Mouse (Mus musculus) lung, postnatal 0 days (tissue): ENCODE measurements at regions not wholly inside any gene's neighbourhood (a gene's known extent, or its start where the extent isn't known, plus 50 kb on each side); places are given as distances from the start of the nearest gene placed in this dataset.

Experiments
- ATAC-seq: fragments of 200-750 bp; cut with Nextera tagmentation; 2 replicates; pipeline ENCODE4 v1.8.0; 2017; ENCODE audit warnings: moderate library complexity
- DNase-seq: peaks from one replicate; pipeline ENCODE4 v3.0.0-alpha.2; 2016; ENCODE audit warnings: low spot score
- H3K27ac ChIP-seq: fragments of 300-500 bp; sonication (generic); 2 replicates; pipeline ENCODE4 v1.5.1; 2014; ENCODE audit warnings: antibody characterized with exemption, mild to moderate bottlenecking, low read length, mixed read lengths
- H3K27me3 ChIP-seq: fragments of 300-500 bp; sonication (generic); replicated peaks from 2 replicates; pipeline ENCODE4 v1.6.1; 2014; ENCODE audit warnings: low read length, mixed read lengths; ENCODE audit not compliant: insufficient read depth
- H3K36me3 ChIP-seq: fragments of 300-500 bp; sonication (generic); 2 replicates; pipeline ENCODE4 v1.6.1; 2014; ENCODE audit warnings: low read length, mixed read lengths; ENCODE audit not compliant: insufficient read depth
- H3K4me1 ChIP-seq: fragments of 300-500 bp; sonication (generic); 2 replicates; pipeline ENCODE4 v1.6.1; 2014; ENCODE audit warnings: antibody characterized with exemption, low read depth, low read length, mixed read lengths; ENCODE audit not compliant: insufficient read depth
- H3K4me2 ChIP-seq: fragments of 300-500 bp; sonication (generic); replicated peaks from 2 replicates; pipeline ENCODE4 v1.6.1; 2014; ENCODE audit warnings: low read depth, mild to moderate bottlenecking, low read length, moderate library complexity, mixed read lengths
- H3K4me3 ChIP-seq: fragments of 300-500 bp; sonication (generic); 2 replicates; pipeline ENCODE4 v1.5.1; 2014; ENCODE audit warnings: low read depth, low read length
- H3K9ac ChIP-seq: fragments of 300-500 bp; sonication (generic); replicated peaks from 2 replicates; pipeline ENCODE4 v1.6.1; 2014; ENCODE audit warnings: low read depth, mild to moderate bottlenecking
- H3K9me3 ChIP-seq: fragments of 300-500 bp; sonication (generic); 2 replicates; pipeline ENCODE4 v1.6.1; 2016; ENCODE audit warnings: low read length, mixed read lengths
- CTCF ChIP-seq: IDR thresholded peaks from 2 replicates; pipeline ENCODE4 v1.5.1; 2016; ENCODE audit warnings: antibody characterized with exemption, mild to moderate bottlenecking
- EP300 ChIP-seq: IDR thresholded peaks from 2 replicates; pipeline ENCODE4 v1.6.1; 2016; ENCODE audit warnings: antibody characterized with exemption, mild to moderate bottlenecking, control low read depth
- WGBS: fragments of 180-500 bp; shearing (Covaris S2); extraction: QIAGEN DNeasy Blood & Tissue Kit; methylation state at CpG from one replicate; pipeline ENCODE4 v1.1.7; 2014; 5-methylcytosine and 5-hydroxymethylcytosine counted together

- 84% methylated on average over 3 of the region's 3 CpGs for WGBS
- no peak for ATAC-seq
- TF ChIP-seq CTCF: no peak
- TF ChIP-seq EP300: no peak
Measured at GRCm38 (mm10) chr13:98579731-98580130, 57.5 kb downstream of the Tmem174 start.

DNA sequence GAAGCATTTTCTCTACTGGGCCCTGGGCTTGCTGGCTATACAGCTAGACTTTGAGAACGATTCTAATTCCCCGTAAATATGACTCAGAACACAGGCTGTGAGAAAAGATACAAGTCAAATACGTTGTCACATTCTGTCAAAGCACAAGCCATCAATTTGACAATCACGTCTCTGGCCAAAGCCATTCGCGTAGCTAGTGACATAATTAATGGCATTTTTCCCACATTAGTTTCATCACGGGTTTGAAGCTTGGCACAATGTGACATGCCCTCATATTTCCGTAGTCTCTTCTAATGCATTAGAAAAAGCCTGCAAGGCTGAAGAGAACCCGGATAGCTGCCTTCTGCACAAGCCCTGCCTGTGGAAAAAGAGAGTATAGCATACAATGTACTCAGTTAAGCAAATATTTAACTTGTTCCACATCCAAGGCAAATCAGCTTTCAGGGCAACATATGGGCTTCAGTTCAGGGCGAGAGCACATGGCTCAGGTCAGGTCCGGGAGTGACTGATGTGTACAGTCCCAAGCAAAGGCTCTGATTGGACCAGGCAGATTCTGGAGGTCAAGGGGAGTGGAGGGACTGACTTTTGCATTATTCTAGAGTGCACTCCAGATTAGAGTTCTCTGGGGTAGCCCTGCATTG, 58.7 kb downstream of the Tmem174 start:
- Histone ChIP-seq H3K4me3 (no peak overlapping the region), H3K27ac (no peak overlapping the region), H3K4me2 (no peak overlapping the region), H3K36me3 (no peaks in the 10 kb centered on the region), H3K27me3 (peaks cover 8% of the 10 kb centered on the region; the same call in 1 of the 2 replicates), H3K9me3 (no peaks in the 10 kb centered on the region), H3K9ac (no peak overlapping the region), H3K4me1 (no peaks in the 10 kb centered on the region)
- 27% methylated on average over 11 of the region's 11 CpGs for WGBS
- DNase-seq (peak; percentile 51), ATAC-seq (peak; percentile 60)
- TF ChIP-seq CTCF: no peak
- TF ChIP-seq EP300: no peak

More at GRCm38 (mm10) chr13:98579731-98580130, 57.5 kb downstream of the Tmem174 start:
- H3K9me3 ChIP-seq: no peaks in the 10 kb centered on the region
- no peaks in the 10 kb centered on the region for H3K36me3 ChIP-seq
- no peak overlapping the region for H3K4me3 ChIP-seq
- H3K9ac ChIP-seq: no peak overlapping the region
- no peaks in the 10 kb centered on the region for H3K4me1 ChIP-seq
- no peak for DNase-seq
- no peak overlapping the region for H3K4me2 ChIP-seq
- H3K27me3 ChIP-seq: no peaks in the 10 kb centered on the region
- H3K27ac ChIP-seq: no peak overlapping the region

- 69% methylated on average over 3 of the region's 3 CpGs for WGBS
- H3K9ac ChIP-seq: no peak overlapping the region
- no peak overlapping the region for H3K4me3 ChIP-seq
- no peak overlapping the region for H3K4me2 ChIP-seq
- peaks cover 22% of the 10 kb centered on the region; the same call in 1 of the 2 replicates for H3K27me3 ChIP-seq
- no peaks in the 10 kb centered on the region for H3K36me3 ChIP-seq
- no peak overlapping the region for H3K27ac ChIP-seq
- H3K4me1 ChIP-seq: no peaks in the 10 kb centered on the region
- no peak for ATAC-seq
- no peaks in the 10 kb centered on the region for H3K9me3 ChIP-seq
- TF ChIP-seq EP300: no peak
- TF ChIP-seq CTCF: no peak
- no peak for DNase-seq
Measured at GRCm38 (mm10) chr13:98576061-98576460, 61.1 kb downstream of the Tmem174 start.

DNA sequence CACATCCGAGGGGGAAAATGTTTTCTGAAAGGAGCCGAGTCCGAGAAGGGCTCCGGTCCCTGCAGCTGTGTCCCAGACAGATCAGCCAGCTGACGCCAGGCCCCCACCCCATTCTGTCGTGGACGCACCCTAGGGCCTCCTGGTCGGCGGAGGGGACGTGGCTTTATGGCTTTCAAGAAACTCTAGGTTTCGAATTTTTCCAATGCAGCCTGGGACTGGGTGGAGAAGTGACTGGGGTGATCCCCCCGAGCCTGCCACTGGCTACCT, 63.2 kb downstream of the Tmem174 start:
- DNase-seq (no peak), ATAC-seq (no peak)
- H3K4me3 ChIP-seq: no peak overlapping the region
- TF ChIP-seq CTCF (no peak), EP300 (no peak)
- no peaks in the 10 kb centered on the region for H3K36me3 ChIP-seq
- H3K4me2 ChIP-seq: no peak overlapping the region
- H3K27me3 ChIP-seq: peaks cover 22% of the 10 kb centered on the region; the same call in 1 of the 2 replicates
- H3K4me1 ChIP-seq: no peaks in the 10 kb centered on the region
- H3K9ac ChIP-seq: no peak overlapping the region
- WGBS: 71% methylated on average over 12 of the region's 12 CpGs
- H3K9me3 ChIP-seq: no peaks in the 10 kb centered on the region
- no peak overlapping the region for H3K27ac ChIP-seq

- DNase-seq (no peak), ATAC-seq (no peak)
- 48% methylated on average over 39 of the region's 39 CpGs for WGBS
- H3K36me3 ChIP-seq: no peaks in the 10 kb centered on the region
- peak overlapping the region; percentile 59 for H3K4me2 ChIP-seq
- no peak overlapping the region for H3K27ac ChIP-seq
- no peak overlapping the region for H3K9ac ChIP-seq
- TF ChIP-seq EP300: no peak
- no peak for TF ChIP-seq CTCF
- H3K4me3 ChIP-seq: peak overlapping the region; percentile 26
- H3K27me3 ChIP-seq: peaks cover 22% of the 10 kb centered on the region; the same call in 1 of the 2 replicates
- no peaks in the 10 kb centered on the region for H3K9me3 ChIP-seq
- H3K4me1 ChIP-seq: no peaks in the 10 kb centered on the region
Measured at GRCm38 (mm10) chr13:98573261-98574056, 63.8 kb downstream of the Tmem174 start.

DNA sequence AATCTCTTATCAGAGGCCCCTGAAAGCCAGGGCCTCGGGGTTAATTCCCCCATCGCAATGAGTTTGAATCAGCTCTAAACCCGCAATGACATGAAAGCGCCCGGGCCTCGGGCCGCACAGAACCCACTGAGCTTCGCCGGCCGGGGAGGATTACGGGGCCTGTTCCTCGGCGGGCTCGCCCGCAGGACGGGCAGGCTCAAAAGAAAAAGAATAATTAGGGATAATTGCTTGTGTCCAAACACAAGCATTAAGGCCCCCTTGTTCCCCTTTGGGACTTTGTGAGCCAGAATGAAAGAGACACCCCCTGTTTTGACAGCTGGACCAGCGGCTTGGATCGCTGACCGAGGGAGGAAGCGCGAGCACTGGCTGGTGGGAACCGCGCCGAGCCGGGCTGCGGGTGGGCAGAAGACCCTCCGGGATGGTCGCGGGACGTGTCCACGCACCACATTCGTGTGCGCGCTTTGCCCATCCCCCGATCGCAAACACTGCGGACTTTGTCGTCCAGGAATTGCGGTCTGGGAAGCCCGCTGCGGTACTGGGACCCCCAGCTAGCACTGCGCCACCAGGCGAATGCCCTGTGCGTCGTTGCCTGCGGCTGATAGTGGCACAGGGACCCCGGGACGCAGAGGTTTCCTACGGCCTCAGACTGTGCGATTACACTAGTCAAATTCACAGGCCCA, 64.5 kb downstream of the Tmem174 start:
- no peaks in the 10 kb centered on the region for H3K36me3 ChIP-seq
- H3K4me1 ChIP-seq: no peaks in the 10 kb centered on the region
- H3K4me2 ChIP-seq: peak overlapping the region; percentile 59
- H3K27me3 ChIP-seq: peaks cover 22% of the 10 kb centered on the region; the same call in 1 of the 2 replicates
- no peaks in the 10 kb centered on the region for H3K9me3 ChIP-seq
- DNase-seq (no peak), ATAC-seq (no peak)
- H3K4me3 ChIP-seq: peak overlapping the region; percentile 26
- no peak overlapping the region for H3K9ac ChIP-seq
- no peak overlapping the region for H3K27ac ChIP-seq
- TF ChIP-seq CTCF (no peak), EP300 (no peak)
- 3% methylated on average over 50 of the region's 50 CpGs for whole genome bisulfite sequencing
